Mouse (Mus musculus): ENCODE measurements around the gene Pdxdc1. TPM values are rescaled to one million over a fixed set of nuclear protein-coding genes. Genes with fewer than 3 reads are reported as not detected.
"Not testable (repeated sequence)": the region's sequence is repeated elsewhere in the genome, so short reads cannot be mapped to it uniquely, and the experiment has no call there.

Gene Pdxdc1
- polyA plus RNA-seq, 1 experiment from 2014 or later, result 73.9 TPM

GRCm38 (mm10) chr16:13867406-13867805 is 35.5 kb downstream of the Pdxdc1 start:
- peak; percentile 54 for DNase-seq (ENCODE audit: low spot score)
- not testable (repeated sequence) for H3K4me3 ChIP-seq (ENCODE audit: low read depth, low read length); H3K27ac ChIP-seq (ENCODE audit: low read depth, low read length); H3K27me3 ChIP-seq (ENCODE audit: control insufficient read depth, insufficient read depth, low read length); H3K9me3 ChIP-seq (ENCODE audit: control insufficient read depth, low read length); H3K4me2 ChIP-seq (ENCODE audit: low read depth, low read length, severe bottlenecking); H3K9ac ChIP-seq (ENCODE audit: low read length); H3K4me1 ChIP-seq (replicated peaks; ENCODE audit: control insufficient read depth, insufficient read depth, low read length); ATAC-seq (replicated peaks; ENCODE audit: low FRiP score); H3K36me3 ChIP-seq (ENCODE audit: control insufficient read depth, insufficient read depth, low read length)
- WGBS, result 7% methylated on average over 5 of the region's 5 CpGs

- WGBS, result 84% methylated on average over 5 of the region's 5 CpGs
- Histone ChIP-seq H3K4me2 (ENCODE audit: low read depth, low read length, severe bottlenecking) (no peak overlapping the region), H3K9me3 (ENCODE audit: control insufficient read depth, low read length) (no peaks in the 10 kb centered on the region), H3K27ac (ENCODE audit: low read depth, low read length) (no peak overlapping the region), H3K27me3 (ENCODE audit: control insufficient read depth, insufficient read depth, low read length) (no peaks in the 10 kb centered on the region), H3K4me3 (ENCODE audit: low read depth, low read length) (no peak overlapping the region), H3K4me1 (replicated peaks; ENCODE audit: control insufficient read depth, insufficient read depth, low read length) (no peaks in the 10 kb centered on the region; the same call in 1 of the 2 replicates), H3K36me3 (ENCODE audit: control insufficient read depth, insufficient read depth, low read length) (no peaks in the 10 kb centered on the region; the same call in 1 of the 2 replicates), H3K9ac (ENCODE audit: low read length) (no peak overlapping the region)
- ATAC-seq (replicated peaks; ENCODE audit: low FRiP score), result no peak
- no peak for DNase-seq (ENCODE audit: low spot score)
These were observed 36.3 kb downstream of the Pdxdc1 start for GRCm38 (mm10) chr16:13866616-13867015.

GRCm38 (mm10) chr16:13866076-13866475 is 36.9 kb downstream of the Pdxdc1 start:
- Histone ChIP-seq H3K36me3 (ENCODE audit: control insufficient read depth, insufficient read depth, low read length) (no peaks in the 10 kb centered on the region; the same call in 1 of the 2 replicates), H3K27ac (ENCODE audit: low read depth, low read length) (no peak overlapping the region), H3K9me3 (ENCODE audit: control insufficient read depth, low read length) (no peaks in the 10 kb centered on the region), H3K27me3 (ENCODE audit: control insufficient read depth, insufficient read depth, low read length) (no peaks in the 10 kb centered on the region), H3K9ac (ENCODE audit: low read length) (no peak overlapping the region), H3K4me2 (ENCODE audit: low read depth, low read length, severe bottlenecking) (no peak overlapping the region), H3K4me3 (ENCODE audit: low read depth, low read length) (no peak overlapping the region), H3K4me1 (replicated peaks; ENCODE audit: control insufficient read depth, insufficient read depth, low read length) (no peaks in the 10 kb centered on the region; the same call in 1 of the 2 replicates)
- ATAC-seq (replicated peaks; ENCODE audit: low FRiP score) (no peak), DNase-seq (ENCODE audit: low spot score) (no peak)
- WGBS, result 87% methylated on average over 4 of the region's 4 CpGs

- Histone ChIP-seq H3K27ac (ENCODE audit: low read depth, low read length) (no peak overlapping the region), H3K9me3 (ENCODE audit: control insufficient read depth, low read length) (no peaks in the 10 kb centered on the region), H3K36me3 (ENCODE audit: control insufficient read depth, insufficient read depth, low read length) (no peaks in the 10 kb centered on the region), H3K4me2 (ENCODE audit: low read depth, low read length, severe bottlenecking) (no peak overlapping the region), H3K4me3 (ENCODE audit: low read depth, low read length) (no peak overlapping the region), H3K4me1 (replicated peaks; ENCODE audit: control insufficient read depth, insufficient read depth, low read length) (no peaks in the 10 kb centered on the region), H3K27me3 (ENCODE audit: control insufficient read depth, insufficient read depth, low read length) (no peaks in the 10 kb centered on the region), H3K9ac (ENCODE audit: low read length) (no peak overlapping the region)
- WGBS, result 97% methylated on average over 4 of the region's 4 CpGs
- ATAC-seq (replicated peaks; ENCODE audit: low FRiP score), result no peak
- DNase-seq (ENCODE audit: low spot score), result no peak
These were observed 49.0 kb downstream of the Pdxdc1 start for GRCm38 (mm10) chr16:13853886-13854285.

- H3K27me3 ChIP-seq (ENCODE audit: control insufficient read depth, insufficient read depth, low read length), result no peaks in the 10 kb centered on the region
- no peak overlapping the region for H3K9ac ChIP-seq (ENCODE audit: low read length)
- H3K9me3 ChIP-seq (ENCODE audit: control insufficient read depth, low read length), result no peaks in the 10 kb centered on the region
- no peak overlapping the region for H3K4me3 ChIP-seq (ENCODE audit: low read depth, low read length)
- no peaks in the 10 kb centered on the region for H3K4me1 ChIP-seq (replicated peaks; ENCODE audit: control insufficient read depth, insufficient read depth, low read length)
- no peak overlapping the region for H3K27ac ChIP-seq (ENCODE audit: low read depth, low read length)
- DNase-seq (ENCODE audit: low spot score), result no peak
- 94% methylated on average over 4 of the region's 4 CpGs for WGBS
- H3K4me2 ChIP-seq (ENCODE audit: low read depth, low read length, severe bottlenecking), result no peak overlapping the region
- no peak for ATAC-seq (replicated peaks; ENCODE audit: low FRiP score)
- H3K36me3 ChIP-seq (ENCODE audit: control insufficient read depth, insufficient read depth, low read length), result no peaks in the 10 kb centered on the region
These were observed 51.5 kb downstream of the Pdxdc1 start for GRCm38 (mm10) chr16:13851446-13851845.

- WGBS, result 83% methylated on average over 2 of the region's 2 CpGs
- no peak overlapping the region for H3K4me2 ChIP-seq (ENCODE audit: low read depth, low read length, severe bottlenecking)
- H3K9ac ChIP-seq (ENCODE audit: low read length), result no peak overlapping the region
- no peaks in the 10 kb centered on the region; the same call in 1 of the 2 replicates for H3K36me3 ChIP-seq (ENCODE audit: control insufficient read depth, insufficient read depth, low read length)
- no peaks in the 10 kb centered on the region for H3K4me1 ChIP-seq (replicated peaks; ENCODE audit: control insufficient read depth, insufficient read depth, low read length)
- ATAC-seq (replicated peaks; ENCODE audit: low FRiP score) (no peak), DNase-seq (ENCODE audit: low spot score) (no peak)
- H3K27ac ChIP-seq (ENCODE audit: low read depth, low read length), result no peak overlapping the region
- no peak overlapping the region for H3K4me3 ChIP-seq (ENCODE audit: low read depth, low read length)
- no peaks in the 10 kb centered on the region for H3K27me3 ChIP-seq (ENCODE audit: control insufficient read depth, insufficient read depth, low read length)
- H3K9me3 ChIP-seq (ENCODE audit: control insufficient read depth, low read length), result no peaks in the 10 kb centered on the region
These were observed 54.6 kb downstream of the Pdxdc1 start for GRCm38 (mm10) chr16:13848310-13848709.

- Histone ChIP-seq H3K9ac (ENCODE audit: low read length) (no peak overlapping the region), H3K27me3 (ENCODE audit: control insufficient read depth, insufficient read depth, low read length) (no peaks in the 10 kb centered on the region), H3K4me3 (ENCODE audit: low read depth, low read length) (no peak overlapping the region), H3K9me3 (ENCODE audit: control insufficient read depth, low read length) (no peaks in the 10 kb centered on the region), H3K4me1 (replicated peaks; ENCODE audit: control insufficient read depth, insufficient read depth, low read length) (no peaks in the 10 kb centered on the region), H3K36me3 (ENCODE audit: control insufficient read depth, insufficient read depth, low read length) (no peaks in the 10 kb centered on the region; the same call in 1 of the 2 replicates), H3K4me2 (ENCODE audit: low read depth, low read length, severe bottlenecking) (no peak overlapping the region), H3K27ac (ENCODE audit: low read depth, low read length) (no peak overlapping the region)
- DNase-seq (ENCODE audit: low spot score) (no peak), ATAC-seq (replicated peaks; ENCODE audit: low FRiP score) (no peak)
- WGBS, result 88% methylated on average over 1 of the region's 1 CpGs
These were observed 56.3 kb downstream of the Pdxdc1 start for GRCm38 (mm10) chr16:13846675-13847074.

GRCm38 (mm10) chr16:13845031-13845430 is 57.9 kb downstream of the Pdxdc1 start:
- no peaks in the 10 kb centered on the region; the same call in 1 of the 2 replicates for H3K36me3 ChIP-seq (ENCODE audit: control insufficient read depth, insufficient read depth, low read length)
- ATAC-seq (replicated peaks; ENCODE audit: low FRiP score), result no peak

GRCm38 (mm10) chr16:13840956-13841355 is 62.0 kb downstream of the Pdxdc1 start:
- H3K9me3 ChIP-seq (ENCODE audit: control insufficient read depth, low read length), result no peaks in the 10 kb centered on the region
- H3K4me1 ChIP-seq (replicated peaks; ENCODE audit: control insufficient read depth, insufficient read depth, low read length), result no peaks in the 10 kb centered on the region
- no peak overlapping the region for H3K9ac ChIP-seq (ENCODE audit: low read length)
- H3K27me3 ChIP-seq (ENCODE audit: control insufficient read depth, insufficient read depth, low read length), result no peaks in the 10 kb centered on the region
- DNase-seq (ENCODE audit: low spot score) (no peak), ATAC-seq (replicated peaks; ENCODE audit: low FRiP score) (no peak)
- H3K36me3 ChIP-seq (ENCODE audit: control insufficient read depth, insufficient read depth, low read length), result no peaks in the 10 kb centered on the region; the same call in 1 of the 2 replicates
- no peak overlapping the region for H3K4me2 ChIP-seq (ENCODE audit: low read depth, low read length, severe bottlenecking)
- 93% methylated on average over 3 of the region's 3 CpGs for WGBS
- H3K27ac ChIP-seq (ENCODE audit: low read depth, low read length), result no peak overlapping the region
- H3K4me3 ChIP-seq (ENCODE audit: low read depth, low read length), result no peak overlapping the region

More at GRCm38 (mm10) chr16:13845031-13845430, 57.9 kb downstream of the Pdxdc1 start:
- DNase-seq (ENCODE audit: low spot score), result no peak
- Histone ChIP-seq H3K27ac (ENCODE audit: low read depth, low read length) (no peak overlapping the region), H3K9ac (ENCODE audit: low read length) (no peak overlapping the region), H3K4me3 (ENCODE audit: low read depth, low read length) (no peak overlapping the region), H3K27me3 (ENCODE audit: control insufficient read depth, insufficient read depth, low read length) (no peaks in the 10 kb centered on the region), H3K9me3 (ENCODE audit: control insufficient read depth, low read length) (no peaks in the 10 kb centered on the region), H3K4me1 (replicated peaks; ENCODE audit: control insufficient read depth, insufficient read depth, low read length) (no peaks in the 10 kb centered on the region), H3K4me2 (ENCODE audit: low read depth, low read length, severe bottlenecking) (no peak overlapping the region)
- WGBS, result 92% methylated on average over 5 of the region's 5 CpGs

All from forebrain, embryonic 11.5 days (tissue).